ENCODE assay signal across 13 mouse cellular contexts in the genomic region with DNA sequence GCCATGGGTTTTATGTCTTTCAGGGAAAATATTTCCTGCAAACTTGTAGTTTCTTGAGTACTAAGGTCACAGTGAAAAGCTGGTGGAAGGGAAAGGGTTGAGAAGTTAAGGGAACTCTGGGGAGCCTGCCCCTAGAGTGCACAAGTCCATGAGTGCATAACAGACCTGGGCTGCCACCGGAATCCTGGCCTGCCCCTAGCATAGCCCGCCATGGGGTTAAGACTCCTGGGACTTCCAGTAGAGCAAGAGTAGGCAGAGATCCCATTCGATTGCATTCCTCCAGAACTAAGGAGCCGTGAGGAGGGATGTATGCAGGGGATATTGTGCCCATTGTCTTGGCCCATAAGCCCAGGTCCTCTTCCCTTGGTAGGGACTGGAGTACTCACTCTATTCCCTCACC. TPM values are rescaled to one million over a fixed set of nuclear protein-coding genes. Genes with fewer than 3 reads are reported as not detected.
DNase-seq lines count a peak whose midpoint lies in the region; ATAC-seq and TF ChIP-seq lines count a peak whose summit lies in the region.
"Had no signal": no experiment of that assay in that cellular context is flagged by ENCODE, and none has a peak within 500 bp of the region (broad histone marks: within the 10 kb centered on the region; RNA-seq: fewer than 3 reads in every experiment).

No protein-coding gene starts in this region.

- no peak for ATAC-seq in heart, embryonic 15.5 days (replicated peaks; ENCODE audit: insufficient number of reproducible peaks, insufficient read depth, low FRiP score, low read depth)
- ATAC-seq in megakaryocyte, adult 5-6 weeks (ENCODE audit: poor library complexity, severe bottlenecking) = no peak
- ATAC-seq in intestine, postnatal 0 days = no peak
- no peak for ATAC-seq in stomach, postnatal 0 days (ENCODE audit: low FRiP score, low TSS enrichment)
- no peak for ATAC-seq in cerebellum, adult (ENCODE audit: insufficient number of reproducible peaks, low FRiP score, low TSS enrichment)
- ATAC-seq: forebrain, embryonic 14.5 days had no signal

- no peak for TF ChIP-seq EP300 in stomach, postnatal 0 days (optimal IDR thresholded peaks at IDR 0.05)

- H3K9ac ChIP-seq in heart, embryonic 15.5 days = no peak overlapping the region
- 0 out of 2 replicates have a peak overlapping the region, but pooled peaks have one; percentile 11 for H3K9ac ChIP-seq in intestine, postnatal 0 days (ENCODE audit: low read depth, low read length)
- no peak overlapping the region; the same call in 1 of the 2 replicates for H3K9ac ChIP-seq in stomach, postnatal 0 days (ENCODE audit: low read length)
- H3K9ac ChIP-seq: hindbrain, embryonic 14.5 days had no signal

- no peak for DNase-seq in heart, postnatal 14 days
- no peak for DNase-seq in stomach, postnatal 0 days (ENCODE audit: low spot score)
- no peak for DNase-seq in retina, embryonic 14.5 days (ENCODE audit: low spot score)
- DNase-seq: adrenal gland, adult 2 months; cerebellum, adult 8-10 months had no signal

- no peaks in the 10 kb centered on the region for H3K9me3 ChIP-seq in heart, embryonic 15.5 days (replicated peaks)
- H3K9me3 ChIP-seq in megakaryocyte, embryonic 14.5 days = no peaks in the 10 kb centered on the region
- H3K9me3 ChIP-seq in intestine, postnatal 0 days (ENCODE audit: control insufficient read depth) = no peaks in the 10 kb centered on the region
- H3K9me3 ChIP-seq in stomach, postnatal 0 days (ENCODE audit: control insufficient read depth, low read length) = no peaks in the 10 kb centered on the region

- WGBS in heart, embryonic 15.5 days = 81% methylated on average over 4 of the region's 4 CpGs
- WGBS in intestine, postnatal 0 days = 78% methylated on average over 4 of the region's 4 CpGs
- WGBS in stomach, postnatal 0 days = 79% methylated on average over 4 of the region's 4 CpGs

- H3K36me3 ChIP-seq in heart, embryonic 15.5 days = no peaks in the 10 kb centered on the region
- H3K36me3 ChIP-seq in megakaryocyte, embryonic 14.5 days (replicated peaks; ENCODE audit: low read length) = peaks cover 50% of the 10 kb centered on the region
- peaks cover 11% of the 10 kb centered on the region; the same call in 1 of the 2 replicates for H3K36me3 ChIP-seq in intestine, postnatal 0 days (ENCODE audit: control insufficient read depth, insufficient read depth)
- no peaks in the 10 kb centered on the region for H3K36me3 ChIP-seq in stomach, postnatal 0 days (ENCODE audit: control insufficient read depth, insufficient read depth, low read length)

- peak overlapping the region; percentile 28 for H3K4me3 ChIP-seq in heart, embryonic 15.5 days
- H3K4me3 ChIP-seq in megakaryocyte, embryonic 14.5 days (replicated peaks) = peak overlapping the region; percentile 91
- peak overlapping the region; percentile 12; the same call in 1 of the 2 replicates for H3K4me3 ChIP-seq in intestine, postnatal 0 days (ENCODE audit: low read depth, low read length)
- H3K4me3 ChIP-seq in stomach, postnatal 0 days (ENCODE audit: low read depth, low read length) = peak overlapping the region; percentile 17

- peaks cover 12% of the 10 kb centered on the region for H3K4me1 ChIP-seq in heart, embryonic 15.5 days (replicated peaks)
- peaks cover 94% of the 10 kb centered on the region for H3K4me1 ChIP-seq in megakaryocyte, embryonic 14.5 days
- H3K4me1 ChIP-seq in intestine, postnatal 0 days (replicated peaks; ENCODE audit: control insufficient read depth, insufficient read depth, low read length) = 0 out of 2 replicates have a peak, but pooled peaks cover 4% of the 10 kb centered on the region
- no peaks in the 10 kb centered on the region for H3K4me1 ChIP-seq in stomach, postnatal 0 days (replicated peaks; ENCODE audit: control insufficient read depth, insufficient read depth)

- H3K27ac ChIP-seq in heart, embryonic 15.5 days = no peak overlapping the region
- H3K27ac ChIP-seq in intestine, postnatal 0 days (ENCODE audit: low read depth, low read length) = peak overlapping the region; percentile 71
- peak overlapping the region; percentile 84 for H3K27ac ChIP-seq in stomach, postnatal 0 days (replicated peaks)
- H3K27ac ChIP-seq: hindbrain, embryonic 14.5 days had no signal

- TF ChIP-seq CTCF in intestine, postnatal 0 days (IDR thresholded peaks at IDR 0.05; ENCODE audit: low read depth) = no peak
- no peak for TF ChIP-seq CTCF in stomach, postnatal 0 days (IDR thresholded peaks at IDR 0.05; ENCODE audit: low read depth)

- 0 out of 2 replicates have a peak overlapping the region, but pooled peaks have one; percentile 2 for H3K4me2 ChIP-seq in heart, embryonic 15.5 days
- H3K4me2 ChIP-seq in intestine, postnatal 0 days (replicated peaks; ENCODE audit: low read depth) = peak overlapping the region; percentile 39
- H3K4me2 ChIP-seq in stomach, postnatal 0 days (replicated peaks; ENCODE audit: low read depth) = peak overlapping the region; percentile 33
- H3K4me2 ChIP-seq: hindbrain, embryonic 14.5 days had no signal

- H3K27me3 ChIP-seq in heart, embryonic 15.5 days = no peaks in the 10 kb centered on the region
- no peaks in the 10 kb centered on the region for H3K27me3 ChIP-seq in megakaryocyte, embryonic 14.5 days (replicated peaks)
- no peaks in the 10 kb centered on the region for H3K27me3 ChIP-seq in intestine, postnatal 0 days (replicated peaks; ENCODE audit: control insufficient read depth, insufficient read depth, low read length)
- H3K27me3 ChIP-seq in stomach, postnatal 0 days (ENCODE audit: control insufficient read depth, insufficient read depth, low read length) = no peaks in the 10 kb centered on the region

- intact Hi-C loops in heart, postnatal 14 days (cut with DNase I) = no loop called here

RNA-seq across cellular contexts. Expression of gene Ccm2, which starts 14.8 kb away (rescaled TPM):
- 44.7 and 68.9 TPM in 2 replicates for polyA plus RNA-seq in heart, embryonic 15.5 days (2015; fragmentation: Nextera tagmentation; extraction: Ambion mirVana)
- total RNA-seq in heart, postnatal 14 days (2021) = 10 to 100 TPM; 22.8 to 32.9 TPM
- polyA plus RNA-seq in megakaryocyte, embryonic 14.5 days (2012; ENCODE audit: insufficient read depth, low replicate concordance) = 11.6 and 24.8 TPM in 2 replicates
- total RNA-seq in megakaryocyte, adult 5-6 weeks (2015) = 32.2 and 32.4 TPM in 2 replicates
- total RNA-seq in megakaryocyte, adult 5-6 weeks (2017) = 63.5 and 63.9 TPM in 2 replicates
- 37.2 and 39.6 TPM in 2 replicates for polyA plus RNA-seq in intestine, postnatal 0 days (2015; fragmentation: Nextera tagmentation; extraction: Ambion mirVana)
- 45.7 and 45.9 TPM in 2 replicates for polyA plus RNA-seq in stomach, postnatal 0 days (2015; fragmentation: Nextera tagmentation; extraction: Ambion mirVana)

RNA-seq across cellular contexts. Expression of gene Myo1g, which starts 40.7 kb away (rescaled TPM):
- polyA plus RNA-seq in heart, embryonic 15.5 days (2015; fragmentation: Nextera tagmentation; extraction: Ambion mirVana) = 1.2 and 4.9 TPM in 2 replicates
- total RNA-seq in heart, postnatal 14 days (2021) = 1 to 10 TPM; 1.9 to 3.2 TPM
- polyA plus RNA-seq in megakaryocyte, embryonic 14.5 days (2012; ENCODE audit: insufficient read depth, low replicate concordance) = 28.0 and 34.2 TPM in 2 replicates
- total RNA-seq in megakaryocyte, adult 5-6 weeks (2015) = 161 and 175 TPM in 2 replicates
- total RNA-seq in megakaryocyte, adult 5-6 weeks (2017) = 182 and 197 TPM in 2 replicates
- 0.87 and 0.95 TPM in 2 replicates for polyA plus RNA-seq in intestine, postnatal 0 days (2015; fragmentation: Nextera tagmentation; extraction: Ambion mirVana)
- 0.77 and 0.85 TPM in 2 replicates for polyA plus RNA-seq in stomach, postnatal 0 days (2015; fragmentation: Nextera tagmentation; extraction: Ambion mirVana)

RNA-seq across cellular contexts. Expression of gene Nacad, which starts 44.4 kb away (rescaled TPM):
- polyA plus RNA-seq in heart, embryonic 15.5 days (2015; fragmentation: Nextera tagmentation; extraction: Ambion mirVana) = 1.1 and 3.3 TPM in 2 replicates
- total RNA-seq in heart, postnatal 14 days (2021) = under 1 TPM; 0.62 to 0.73 TPM
- polyA plus RNA-seq in megakaryocyte, embryonic 14.5 days (2012; ENCODE audit: insufficient read depth, low replicate concordance) = 0.34 and 0.63 TPM in 2 replicates
- 0.23 TPM in 1 of 2 replicates, not detected in the other for total RNA-seq in megakaryocyte, adult 5-6 weeks (2015)
- not detected in 2 replicates for total RNA-seq in megakaryocyte, adult 5-6 weeks (2017)
- 4.0 and 4.8 TPM in 2 replicates for polyA plus RNA-seq in intestine, postnatal 0 days (2015; fragmentation: Nextera tagmentation; extraction: Ambion mirVana)
- polyA plus RNA-seq in stomach, postnatal 0 days (2015; fragmentation: Nextera tagmentation; extraction: Ambion mirVana) = 7.3 and 7.4 TPM in 2 replicates
- total RNA-seq: megakaryocyte progenitor cell, adult 5-6 weeks had no signal

Comparison
In these comparisons a context has a peak if more than half of its experiments do, and no peak if none do; other contexts are left out.
1. H3K4me3 ChIP-seq: peak in every context shown above with its lines; median percentile 91 in megakaryocyte, embryonic 14.5 days; 28 in heart, embryonic 15.5 days; 17 in stomach, postnatal 0 days; 12 in intestine, postnatal 0 days.